Comparison of ENCODE assay signal across 8 mouse cellular contexts in the genomic region with DNA sequence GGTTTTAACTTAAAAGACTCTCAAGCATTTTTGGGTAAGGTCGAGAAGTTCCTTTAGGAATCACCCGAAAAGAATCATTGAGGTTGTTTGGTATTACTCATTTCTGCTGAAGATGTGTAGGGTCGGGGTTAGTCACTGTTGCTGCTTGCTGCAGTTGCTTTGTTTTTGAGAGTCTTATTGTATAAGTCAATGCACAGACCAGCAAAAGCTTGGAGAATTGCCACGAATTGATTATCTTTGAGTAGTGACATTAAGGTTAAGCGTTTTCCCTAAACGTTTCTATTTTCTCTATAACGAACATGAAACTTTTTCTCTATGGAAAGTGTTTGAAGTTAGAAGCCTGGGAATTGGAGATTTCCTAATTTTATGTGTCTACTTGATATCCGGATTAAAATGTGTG. TPM values are rescaled to one million over a fixed set of nuclear protein-coding genes. Genes with fewer than 3 reads are reported as not detected.
DNase-seq lines count a peak whose midpoint lies in the region; ATAC-seq lines count a peak whose summit lies in the region.

No protein-coding gene starts in this region.

- no peaks in the 10 kb centered on the region for H3K9me3 ChIP-seq in kidney, embryonic 16.5 days (ENCODE audit: low read length)
- no peaks in the 10 kb centered on the region for H3K9me3 ChIP-seq in hindbrain, embryonic 14.5 days (ENCODE audit: control insufficient read depth, low read length)
- H3K9me3 ChIP-seq in midbrain, embryonic 15.5 days = no peaks in the 10 kb centered on the region

- no peak for ATAC-seq in kidney, embryonic 16.5 days (ENCODE audit: low FRiP score, low TSS enrichment)
- ATAC-seq in hindbrain, embryonic 14.5 days (ENCODE audit: low FRiP score) = no peak
- no peak for ATAC-seq in midbrain, embryonic 15.5 days (replicated peaks)

- intact Hi-C loops in left cerebral cortex, postnatal 25 days (cut with DNase I) = no loop called here

- H3K36me3 ChIP-seq in kidney, embryonic 16.5 days (ENCODE audit: insufficient read depth, low read length) = peaks cover 9% of the 10 kb centered on the region
- H3K36me3 ChIP-seq in hindbrain, embryonic 14.5 days (replicated peaks; ENCODE audit: control insufficient read depth, insufficient read depth) = peaks cover 18% of the 10 kb centered on the region; the same call in 1 of the 2 replicates
- peaks cover 8% of the 10 kb centered on the region; the same call in 1 of the 2 replicates for H3K36me3 ChIP-seq in midbrain, embryonic 15.5 days (replicated peaks)

- peak overlapping the region; percentile 77 for H3K9ac ChIP-seq in kidney, embryonic 16.5 days (replicated peaks; ENCODE audit: low read length)
- H3K9ac ChIP-seq in hindbrain, embryonic 14.5 days = peak overlapping the region; percentile 70
- peak overlapping the region; percentile 65 for H3K9ac ChIP-seq in midbrain, embryonic 15.5 days

- H3K27me3 ChIP-seq in kidney, embryonic 16.5 days (ENCODE audit: insufficient read depth, low read length) = no peaks in the 10 kb centered on the region
- H3K27me3 ChIP-seq in hindbrain, embryonic 14.5 days (ENCODE audit: control insufficient read depth, insufficient read depth, low read length) = no peaks in the 10 kb centered on the region
- no peaks in the 10 kb centered on the region for H3K27me3 ChIP-seq in midbrain, embryonic 15.5 days (replicated peaks)

- no peak for DNase-seq in kidney, adult 18-20 months
- no peak for DNase-seq in hindbrain, embryonic 14.5 days (ENCODE audit: low spot score)
- DNase-seq in left cerebral cortex, adult 11 months (ENCODE audit: low spot score) = no peak
- DNase-seq in left cerebral cortex, postnatal 25 days (ENCODE audit: low spot score in 2 of 2) = no peak
- DNase-seq in urinary bladder, adult 2 months (ENCODE audit: low spot score) = no peak

- H3K4me1 ChIP-seq in kidney, embryonic 16.5 days (ENCODE audit: insufficient read depth, low read length) = peaks cover 9% of the 10 kb centered on the region
- H3K4me1 ChIP-seq in brown adipose tissue, adult 24 weeks (ENCODE audit: control insufficient read depth, insufficient read depth, insufficient read length, low read length) = no peaks in the 10 kb centered on the region; the same call in 1 of the 2 replicates
- H3K4me1 ChIP-seq in hindbrain, embryonic 14.5 days (replicated peaks; ENCODE audit: control insufficient read depth, insufficient read depth, low read length) = peaks cover 20% of the 10 kb centered on the region
- peaks cover 30% of the 10 kb centered on the region for H3K4me1 ChIP-seq in midbrain, embryonic 15.5 days

- H3K4me3 ChIP-seq in kidney, embryonic 16.5 days (ENCODE audit: low read length) = peak overlapping the region; percentile 82
- H3K4me3 ChIP-seq in brown adipose tissue, adult 24 weeks (ENCODE audit: insufficient read depth, low read depth, low read length) = peak overlapping the region; percentile 85
- H3K4me3 ChIP-seq in hindbrain, embryonic 14.5 days (replicated peaks; ENCODE audit: low read length) = peak overlapping the region; percentile 71
- peak overlapping the region; percentile 74 for H3K4me3 ChIP-seq in midbrain, embryonic 15.5 days

- WGBS in kidney, embryonic 16.5 days = 10% methylated on average over 8 of the region's 8 CpGs
- 14% methylated on average over 8 of the region's 8 CpGs for WGBS in hindbrain, embryonic 14.5 days
- WGBS in midbrain, embryonic 15.5 days = 10% methylated on average over 8 of the region's 8 CpGs

- H3K27ac ChIP-seq in kidney, embryonic 16.5 days (ENCODE audit: low read length) = peak overlapping the region; percentile 98
- H3K27ac ChIP-seq in brown adipose tissue, adult 24 weeks (replicated peaks; ENCODE audit: low read depth, low read length) = 0 out of 2 replicates have a peak overlapping the region, but pooled peaks have one; percentile 12
- peak overlapping the region; percentile 95 for H3K27ac ChIP-seq in hindbrain, embryonic 14.5 days
- H3K27ac ChIP-seq in midbrain, embryonic 15.5 days = peak overlapping the region; percentile 94

- H3K4me2 ChIP-seq in kidney, embryonic 16.5 days (replicated peaks; ENCODE audit: low read depth, low read length) = peak overlapping the region; percentile 83
- peak overlapping the region; percentile 88 for H3K4me2 ChIP-seq in hindbrain, embryonic 14.5 days (replicated peaks)
- H3K4me2 ChIP-seq in midbrain, embryonic 15.5 days = peak overlapping the region; percentile 52

RNA-seq across cellular contexts. Expression of gene Ttll5, which starts 0.9 kb away (rescaled TPM):
- polyA plus RNA-seq in kidney, embryonic 16.5 days (2015; fragmentation: Nextera tagmentation; extraction: Ambion mirVana) = 11.3 and 14.9 TPM in 2 replicates
- polyA plus RNA-seq in brown adipose tissue, adult 24 weeks (2012; ENCODE audit: insufficient read depth, insufficient read length, missing spikeins) = 10.7 and 12.2 TPM in 2 replicates
- polyA plus RNA-seq in hindbrain, embryonic 14.5 days (2014; fragmentation: Nextera tagmentation; extraction: Ambion mirVana) = 14.4 TPM in 2 replicates
- 12.1 and 13.7 TPM in 2 replicates for polyA plus RNA-seq in midbrain, embryonic 15.5 days (2015; fragmentation: Nextera tagmentation; extraction: Ambion mirVana)
- total RNA-seq in left cerebral cortex, postnatal 25 days (2021) = 10 to 100 TPM; 41.1 to 44.6 TPM
- polyA plus RNA-seq in urinary bladder, adult 2 months (2012; rRNA removed) = 7.3 and 9.3 TPM in 2 replicates

RNA-seq across cellular contexts. Expression of gene Erg28, which starts 1.0 kb away (rescaled TPM):
- polyA plus RNA-seq in kidney, embryonic 16.5 days (2015; fragmentation: Nextera tagmentation; extraction: Ambion mirVana) = 116 and 120 TPM in 2 replicates
- polyA plus RNA-seq in brown adipose tissue, adult 24 weeks (2012; ENCODE audit: insufficient read depth, insufficient read length, missing spikeins) = 20.7 and 23.3 TPM in 2 replicates
- polyA plus RNA-seq in hindbrain, embryonic 14.5 days (2014; fragmentation: Nextera tagmentation; extraction: Ambion mirVana) = 89.0 and 101 TPM in 2 replicates
- 104 TPM in 2 replicates for polyA plus RNA-seq in midbrain, embryonic 15.5 days (2015; fragmentation: Nextera tagmentation; extraction: Ambion mirVana)
- total RNA-seq in left cerebral cortex, postnatal 25 days (2021) = 10 to 100 TPM; 53.6 to 55.4 TPM
- polyA plus RNA-seq in urinary bladder, adult 2 months (2012; rRNA removed) = 44.2 and 60.2 TPM in 2 replicates

Comparison
In these comparisons a context has a peak if more than half of its experiments do, and no peak if none do; other contexts are left out.
1. H3K27ac ChIP-seq: peak in every context shown above with its lines; median percentile 98 in kidney, embryonic 16.5 days; 95 in hindbrain, embryonic 14.5 days; 94 in midbrain, embryonic 15.5 days; 12 in brown adipose tissue, adult 24 weeks.